Mouse (Mus musculus) Patski (cell line): ENCODE data around the gene Fbxo48. TPM values are rescaled to one million over a fixed set of nuclear protein-coding genes. Genes with fewer than 3 reads are reported as not detected.

Experiments used
- ATAC-seq: fragments of 100-300 bp; one replicate; pipeline ENCODE4 v1.8.0; 2021
- CTCF ChIA-PET: fragments of 350-600 bp; sonication (Branson Sonifier 250); formaldehyde crosslinking; loops from one replicate; lab custom pipeline; 2022; ENCODE audit warnings: inconsistent platforms; lab: Charles Lee
- POLR2A ChIA-PET: fragments of 350-600 bp; sonication (Branson Sonifier 250); formaldehyde crosslinking; loops from one replicate; lab custom pipeline; 2022; ENCODE audit warnings: antibody characterized with exemption, inconsistent platforms; lab: Charles Lee
- DNase-seq: peaks from one replicate; pipeline ENCODE4 v3.0.0-alpha.2; 2011; ENCODE audit warnings: low read depth, low spot score
- H3K27me3 ChIP-seq: fragments of 371-371 bp; one replicate; pipeline ENCODE4 v1.5.1; 2021
- CTCF ChIP-seq: fragments of 100-300 bp; IDR thresholded peaks from one replicate; pipeline ENCODE4 v1.5.1; 2021
- in situ Hi-C: fragments of 300-500 bp; cut with MboI; formaldehyde crosslinking; loops from 3 replicates; pipeline ENCODE4 v1.11.1; 2018; ENCODE audit warnings: low pct_unique_long_range_greater_than_20kb, mixed read lengths
- polyA plus RNA-seq: library from polyadenylated mRNA; unstranded; gene quantifications from one replicate; pipeline ENCODE4 v1.2.3, GENCODE M21; 2021

Fbxo48 gene
- polyA plus RNA-seq, 1 experiment from 2014 or later, result 2.5 TPM

- in situ Hi-C loops, result loop anchor here (10.0 kb wide), 1 partner anchor 255 kb away; no protein-coding TSS in a partner anchor
- ATAC-seq (no peak), DNase-seq (no peak)
- peaks cover 34% of the 10 kb centered on the region for H3K27me3 ChIP-seq
- no peak for TF ChIP-seq CTCF
- CTCF ChIA-PET, result no interaction called here
- POLR2A ChIA-PET, result no interaction called here
These were observed 18.5 kb downstream of the Fbxo48 start for GRCm38 (mm10) chr11:16969650-16970049.

- ATAC-seq, result no peak
- POLR2A ChIA-PET, result no interaction called here
- no peak for DNase-seq
- TF ChIP-seq CTCF, result no peak
- in situ Hi-C loops, result loop anchor here (10.0 kb wide), 1 partner anchor 253 kb away; no protein-coding TSS in a partner anchor
- CTCF ChIA-PET, result interaction anchor here (0.7 kb wide), 1 partner anchor 95 kb away, joined by 3 read pairs; no protein-coding TSS in a partner anchor
- peaks cover 39% of the 10 kb centered on the region for H3K27me3 ChIP-seq
These were observed 20.9 kb downstream of the Fbxo48 start for GRCm38 (mm10) chr11:16972027-16972426.

- DNase-seq (no peak), ATAC-seq (no peak)
- in situ Hi-C loops, result loop anchor here (10.0 kb wide), 1 partner anchor 252 kb away; no protein-coding TSS in a partner anchor
- POLR2A ChIA-PET, result no interaction called here
- TF ChIP-seq CTCF, result no peak
- H3K27me3 ChIP-seq, result peaks cover 39% of the 10 kb centered on the region
- CTCF ChIA-PET, result no interaction called here
These were observed 21.9 kb downstream of the Fbxo48 start for GRCm38 (mm10) chr11:16973086-16973485.

GRCm38 (mm10) chr11:16976937-16977336, 25.8 kb downstream of the Fbxo48 start:
- H3K27me3 ChIP-seq, result peaks cover 24% of the 10 kb centered on the region
- POLR2A ChIA-PET, result no interaction called here
- no peak for TF ChIP-seq CTCF
- no peak for ATAC-seq
- DNase-seq, result no peak
- in situ Hi-C loops, result loop anchor here (10.0 kb wide), 1 partner anchor 248 kb away; no protein-coding TSS in a partner anchor
- CTCF ChIA-PET, result no interaction called here

- H3K27me3 ChIP-seq, result peaks cover 26% of the 10 kb centered on the region
- ChIA-PET POLR2A (no interaction called here), CTCF (interaction anchor here (2.7 kb wide), 1 partner anchor 10 kb away, joined by 7 read pairs; no protein-coding TSS in a partner anchor)
- ATAC-seq, result no peak
- in situ Hi-C loops, result loop anchor here (10.0 kb wide), 1 partner anchor 247 kb away; no protein-coding TSS in a partner anchor
- no peak for DNase-seq
- TF ChIP-seq CTCF, result no peak
These were observed 26.4 kb downstream of the Fbxo48 start for GRCm38 (mm10) chr11:16977611-16978010.

GRCm38 (mm10) chr11:16978161-16978707, 27.1 kb downstream of the Fbxo48 start:
- DNase-seq (no peak), ATAC-seq (no peak)
- POLR2A ChIA-PET, result no interaction called here
- TF ChIP-seq CTCF, result no peak
- peaks cover 28% of the 10 kb centered on the region for H3K27me3 ChIP-seq
- in situ Hi-C loops, result loop anchor here (10.0 kb wide), 1 partner anchor 247 kb away; no protein-coding TSS in a partner anchor
- CTCF ChIA-PET, result interaction anchor here (2.7 kb wide), 1 partner anchor 10 kb away, joined by 7 read pairs; no protein-coding TSS in a partner anchor

GRCm38 (mm10) chr11:16986550-16987187, 35.5 kb downstream of the Fbxo48 start:
- no peak for TF ChIP-seq CTCF
- in situ Hi-C loops, result no loop called here
- POLR2A ChIA-PET, result no interaction called here
- DNase-seq (no peak), ATAC-seq (no peak)
- CTCF ChIA-PET, result no interaction called here
- peaks cover 22% of the 10 kb centered on the region for H3K27me3 ChIP-seq

GRCm38 (mm10) chr11:16987745-16988328, 36.7 kb downstream of the Fbxo48 start:
- CTCF ChIA-PET, result no interaction called here
- peaks cover 25% of the 10 kb centered on the region for H3K27me3 ChIP-seq
- ATAC-seq (no peak), DNase-seq (no peak)
- POLR2A ChIA-PET, result interaction anchor here (1.0 kb wide), 1 partner anchor 17 kb away, joined by 4 read pairs; no protein-coding TSS in a partner anchor
- TF ChIP-seq CTCF, result no peak
- in situ Hi-C loops, result no loop called here

GRCm38 (mm10) chr11:16989885-16990284, 38.7 kb downstream of the Fbxo48 start:
- CTCF ChIA-PET, result interaction anchor here (1.2 kb wide), 1 partner anchor 22 kb away, joined by 5 read pairs; no protein-coding TSS in a partner anchor
- DNase-seq (no peak), ATAC-seq (no peak)
- no peak for TF ChIP-seq CTCF
- peaks cover 35% of the 10 kb centered on the region for H3K27me3 ChIP-seq
- in situ Hi-C loops, result no loop called here
- POLR2A ChIA-PET, result no interaction called here

GRCm38 (mm10) chr11:16992880-16993279, 41.7 kb downstream of the Fbxo48 start:
- H3K27me3 ChIP-seq, result peaks cover 40% of the 10 kb centered on the region
- in situ Hi-C loops, result no loop called here
- TF ChIP-seq CTCF, result no peak
- DNase-seq (no peak), ATAC-seq (no peak)
- POLR2A ChIA-PET, result no interaction called here
- CTCF ChIA-PET, result no interaction called here
